Mouse (Mus musculus) kidney, postnatal 10 days (tissue): ENCODE data around the gene Slc26a3.

Experiments used
- DNase-seq: peaks from one replicate; pipeline ENCODE4 v3.0.0; 2021; ENCODE audit warnings: mixed read lengths

Slc26a3 gene

DNA sequence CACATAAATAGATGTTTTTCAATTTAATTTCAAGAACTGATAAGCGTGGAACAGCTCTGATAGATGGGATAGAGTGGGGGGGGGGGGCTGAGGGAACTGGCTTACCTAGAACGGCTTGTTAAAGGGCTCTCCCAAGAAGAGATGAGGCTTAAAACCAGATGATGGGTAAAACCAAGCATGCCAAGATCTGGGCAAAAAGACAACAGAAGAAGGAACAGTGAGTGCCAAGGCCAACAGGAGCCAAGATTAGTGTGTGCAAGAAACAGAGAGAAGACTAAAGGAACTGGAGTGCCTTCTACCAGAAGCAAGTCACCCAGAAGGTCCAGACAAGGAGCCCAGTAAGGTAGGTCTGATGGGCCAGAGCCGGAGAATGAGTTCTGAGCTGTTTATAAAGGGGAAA lies at the start of gene Slc26a3:
Gene Slc26a3 (plus strand): TSS at position 301 of the 400 bp plus-strand sequence.
- no peak for DNase-seq

DNA sequence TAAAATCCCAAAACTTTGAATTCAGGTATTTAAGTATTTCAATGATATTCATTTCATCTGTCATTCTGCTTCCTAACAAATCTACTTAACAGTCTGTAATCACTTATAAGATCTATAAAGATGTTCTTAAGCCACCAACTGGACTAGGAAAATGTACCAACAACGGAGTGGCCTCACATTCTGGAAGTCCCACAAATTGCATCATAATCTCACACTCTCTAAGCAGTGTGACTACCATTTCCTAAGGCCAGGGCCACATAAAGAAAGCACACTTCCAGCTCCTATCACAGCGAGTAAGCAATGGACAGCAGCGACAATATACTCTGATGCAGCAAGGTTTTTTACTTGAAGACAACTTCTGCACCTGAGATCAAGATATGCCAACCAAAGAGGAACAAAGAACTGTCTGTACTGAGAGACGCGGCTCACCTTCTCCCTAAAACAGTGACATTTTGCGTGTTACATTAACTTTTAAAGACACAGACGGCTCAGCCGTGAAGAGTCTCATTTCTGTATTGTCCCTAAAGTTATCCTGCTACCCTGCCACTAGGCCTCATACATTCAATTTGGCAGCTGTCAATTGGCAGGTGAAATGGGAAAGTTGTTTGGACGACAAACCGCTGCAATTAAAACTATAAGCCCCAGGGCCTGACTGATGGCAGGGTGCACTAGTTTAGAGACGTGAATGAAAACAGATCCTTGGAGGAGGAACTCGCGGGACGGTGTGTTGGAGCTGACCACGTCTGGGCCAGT lies 40.3 kb upstream of the Slc26a3 start:
- DNase-seq = no peak

DNA sequence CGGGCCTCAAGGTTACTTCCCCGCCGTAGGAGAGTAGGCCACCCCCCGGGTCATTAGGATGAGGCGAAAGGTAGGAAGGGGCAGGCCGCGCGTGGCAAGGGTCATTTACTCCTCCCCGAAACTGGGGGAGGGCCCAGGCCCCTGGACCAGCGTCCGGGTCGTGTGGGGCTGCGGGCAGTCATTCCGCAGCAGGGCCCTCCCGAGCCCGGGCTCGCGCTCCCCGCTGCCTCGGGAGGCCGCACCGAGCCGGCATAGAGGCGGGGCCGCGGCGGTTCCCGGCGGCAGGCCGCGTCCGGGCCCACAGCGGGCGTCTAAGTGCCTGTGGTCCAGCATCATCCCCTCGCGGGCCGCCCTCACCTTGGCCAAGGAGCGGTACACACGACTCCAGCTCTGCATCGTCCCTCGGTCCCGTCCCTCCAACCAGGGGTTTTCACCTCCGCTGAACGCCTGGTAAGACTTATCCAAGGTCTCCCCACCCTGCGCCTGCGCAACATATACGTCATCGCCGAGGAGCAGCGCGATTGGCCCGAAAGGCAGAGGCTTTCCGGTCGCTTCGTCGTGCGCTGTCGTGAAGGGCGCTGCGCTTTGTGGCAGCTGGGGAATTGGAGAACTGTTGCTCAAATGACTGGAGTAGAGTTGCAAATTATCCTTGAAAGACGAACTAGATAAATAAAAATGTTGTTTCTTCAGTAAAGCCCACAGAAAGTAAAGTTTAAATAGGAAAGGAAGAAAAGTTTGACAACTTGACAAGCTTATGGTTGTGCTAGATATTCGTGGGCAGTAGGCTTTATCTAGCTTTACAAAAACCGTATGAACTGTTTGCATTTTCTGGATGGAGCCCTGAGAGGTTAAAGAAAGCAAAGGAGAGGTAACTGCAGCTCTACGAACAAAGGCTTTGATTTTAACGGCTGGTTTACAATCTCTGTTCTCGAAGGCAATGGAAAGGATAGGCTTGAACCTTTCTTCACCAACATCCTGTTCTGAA lies 39.4 kb upstream of the Slc26a3 start, which contains the start of gene Dld:
Gene Dld (minus strand): TSS at position 510 of the 985 bp plus-strand sequence.
- DNase-seq = peak; percentile 98

DNA sequence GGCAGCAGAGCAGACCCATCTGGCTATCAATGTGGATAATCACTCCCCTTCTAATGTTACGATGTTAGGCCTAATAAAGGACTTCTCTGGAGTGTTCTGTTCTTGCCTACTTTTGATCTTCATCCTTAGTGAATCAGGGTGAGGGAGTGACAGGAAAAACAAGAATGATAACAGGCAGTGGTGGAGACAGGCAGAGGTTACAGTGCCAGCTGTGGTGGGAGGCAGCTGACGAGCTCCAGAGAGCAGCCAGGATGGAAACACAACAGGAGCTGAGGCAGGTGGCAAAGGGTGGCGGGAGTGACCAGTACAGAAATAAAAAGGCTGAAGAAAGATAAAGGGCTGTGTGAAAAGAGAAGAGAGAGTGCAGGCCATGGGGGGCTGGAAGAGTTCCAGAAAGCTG lies 24.2 kb upstream of the Slc26a3 start:
- DNase-seq = no peak

DNA sequence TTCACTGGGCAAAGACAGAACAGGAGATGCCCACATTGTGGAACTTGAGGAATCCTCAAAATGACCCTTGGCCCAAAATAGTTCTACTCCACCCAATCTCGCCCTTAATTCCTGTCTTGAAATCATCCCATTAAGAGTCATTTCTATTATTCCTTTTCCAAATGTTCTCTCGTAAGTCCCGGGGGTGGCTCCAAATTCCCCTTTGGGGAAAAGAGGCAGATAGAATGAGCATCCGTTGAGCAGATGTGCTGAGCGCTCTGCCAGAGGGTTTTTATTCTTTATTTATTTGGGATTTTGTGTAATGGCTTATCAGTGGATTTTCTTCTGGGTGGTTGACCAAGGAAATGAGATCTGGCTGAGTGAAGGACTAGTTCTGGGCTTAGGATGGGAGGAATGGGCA lies 22.9 kb upstream of the Slc26a3 start:
- no peak for DNase-seq

DNA sequence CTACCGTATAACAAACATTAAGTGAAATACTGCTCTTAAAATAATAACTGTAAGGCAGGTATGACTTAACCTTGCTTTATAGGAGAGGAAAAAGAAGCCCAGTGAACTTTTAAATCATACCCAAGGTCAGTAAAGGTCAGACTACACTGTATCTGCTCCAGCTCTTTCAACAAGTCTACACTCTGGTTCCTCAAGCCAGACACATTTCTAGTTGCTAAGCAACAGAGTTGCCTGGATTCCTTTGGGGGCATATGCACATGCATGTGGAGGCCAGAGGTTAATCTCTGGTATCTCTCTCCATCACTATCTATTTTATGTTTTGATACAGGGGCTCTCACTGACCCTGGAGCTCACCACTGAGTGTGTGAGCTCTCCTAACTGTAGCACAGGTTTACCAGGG lies 21.6 kb upstream of the Slc26a3 start:
- DNase-seq = no peak

DNA sequence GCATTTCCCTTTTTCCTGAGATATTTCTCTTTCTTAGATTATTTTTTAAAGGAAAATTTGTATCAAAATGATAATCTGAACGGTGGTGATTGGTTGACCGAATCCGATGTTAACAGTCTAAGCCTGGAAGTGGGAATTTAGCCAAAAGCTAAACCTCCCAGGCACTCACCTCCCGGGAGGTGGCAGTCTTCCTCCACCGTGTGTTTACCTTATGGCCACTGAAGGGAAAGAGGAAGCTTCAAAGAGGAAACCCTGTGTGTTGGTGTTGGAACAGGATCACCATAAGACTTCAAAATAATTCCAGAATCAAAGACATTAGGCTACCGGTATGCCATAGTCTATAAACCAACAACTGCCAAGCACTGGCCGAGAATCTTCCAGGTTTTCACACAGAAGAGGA lies 21.0 kb upstream of the Slc26a3 start:
- no peak for DNase-seq

DNA sequence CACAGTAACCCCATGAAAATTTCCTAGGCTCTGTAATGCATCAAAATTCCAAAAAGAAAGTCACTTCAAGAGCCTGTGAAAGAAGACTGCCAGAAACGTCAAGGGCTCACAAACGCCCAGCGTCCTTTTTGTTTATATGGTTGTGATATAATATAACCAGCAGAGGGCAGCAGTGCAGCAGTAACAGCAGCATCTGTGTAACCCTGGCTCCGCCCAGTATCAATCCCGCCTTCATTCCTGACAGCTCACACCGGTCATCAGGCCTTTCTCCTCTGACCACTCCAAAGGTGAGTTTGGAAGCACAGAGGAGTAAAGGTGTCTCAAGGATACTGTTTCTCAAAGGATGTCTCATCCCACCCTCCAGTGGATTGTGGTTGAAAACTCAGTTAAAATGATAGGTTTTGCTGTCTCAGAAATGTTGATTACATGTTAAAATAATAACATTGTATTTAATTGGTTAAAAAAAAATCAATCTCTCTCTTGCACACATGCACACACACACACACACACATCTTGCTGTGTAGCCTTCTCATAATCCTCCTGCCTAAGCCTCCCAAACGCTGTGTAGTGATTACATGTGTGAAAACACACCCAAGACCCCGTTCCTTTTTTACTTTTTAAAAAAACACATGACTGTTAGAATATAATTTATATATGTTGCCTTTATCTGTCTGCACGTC lies 15.9 kb upstream of the Slc26a3 start:
- DNase-seq = peak; percentile 78

DNA sequence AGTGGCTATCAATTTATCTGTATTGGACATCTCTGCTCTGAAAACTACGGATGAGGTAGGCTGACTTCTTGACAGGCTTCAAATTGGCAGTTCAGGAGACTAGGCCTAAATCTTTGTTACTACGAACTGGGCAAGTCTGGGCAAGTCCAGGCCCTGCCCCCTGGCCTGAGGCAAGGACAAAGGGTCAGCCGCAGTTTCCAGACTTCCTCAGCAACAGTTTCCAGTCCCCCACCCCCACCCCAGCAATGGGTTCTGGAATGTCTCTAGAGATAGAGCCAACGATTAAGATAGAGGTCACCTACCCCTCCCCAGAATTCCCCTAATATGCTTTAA lies 15.4 kb upstream of the Slc26a3 start:
- DNase-seq = no peak

DNA sequence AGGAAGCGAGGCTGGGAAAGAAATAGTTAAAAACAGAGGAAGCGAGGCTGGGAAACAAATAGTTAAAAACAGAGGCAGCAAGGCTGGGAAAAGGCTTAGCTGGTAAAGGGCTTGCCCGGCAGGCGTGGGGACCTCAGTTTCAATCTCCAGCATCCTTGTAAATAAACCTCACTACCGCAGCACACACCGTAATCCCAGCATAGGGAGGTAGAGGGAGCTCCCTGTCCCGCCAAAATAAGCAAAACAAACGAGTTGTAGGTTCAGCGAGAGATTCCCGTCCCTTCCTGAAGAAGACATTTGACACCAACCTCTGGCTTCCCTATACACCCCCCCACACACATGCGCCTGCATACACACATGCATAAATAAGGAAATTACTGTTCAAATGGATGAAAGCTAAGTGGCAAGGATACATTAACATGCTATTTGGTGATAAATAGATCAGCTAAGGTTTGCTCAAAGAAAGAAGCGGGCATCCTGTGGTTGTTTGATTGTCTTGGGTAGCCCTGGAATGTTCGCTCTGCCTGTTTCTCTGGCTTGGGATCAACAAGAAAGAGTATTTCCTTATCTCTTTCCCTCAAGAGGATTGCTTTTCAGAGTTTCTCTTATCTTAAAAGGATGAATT lies 14.2 kb upstream of the Slc26a3 start:
- DNase-seq = peak; percentile 20

DNA sequence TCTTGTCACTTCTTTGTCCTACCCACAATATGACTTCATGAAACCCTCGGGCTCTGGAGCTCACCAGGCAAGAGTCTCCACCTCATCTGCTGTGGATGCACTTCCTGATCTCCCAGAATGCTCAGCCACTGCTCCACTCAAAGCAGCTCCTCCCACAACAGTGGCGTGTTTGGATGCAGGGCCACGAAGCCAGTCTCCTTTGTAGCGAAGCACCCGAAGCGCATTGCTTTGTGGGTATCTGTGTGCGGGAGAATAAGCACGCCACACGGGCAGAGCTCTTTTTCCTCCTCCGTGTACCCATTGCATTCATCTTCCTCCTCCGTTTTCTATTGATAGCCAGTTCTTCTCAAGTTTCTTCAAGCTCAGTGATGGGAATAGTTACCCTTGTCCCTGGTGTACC lies 13.4 kb upstream of the Slc26a3 start:
- no peak for DNase-seq

DNA sequence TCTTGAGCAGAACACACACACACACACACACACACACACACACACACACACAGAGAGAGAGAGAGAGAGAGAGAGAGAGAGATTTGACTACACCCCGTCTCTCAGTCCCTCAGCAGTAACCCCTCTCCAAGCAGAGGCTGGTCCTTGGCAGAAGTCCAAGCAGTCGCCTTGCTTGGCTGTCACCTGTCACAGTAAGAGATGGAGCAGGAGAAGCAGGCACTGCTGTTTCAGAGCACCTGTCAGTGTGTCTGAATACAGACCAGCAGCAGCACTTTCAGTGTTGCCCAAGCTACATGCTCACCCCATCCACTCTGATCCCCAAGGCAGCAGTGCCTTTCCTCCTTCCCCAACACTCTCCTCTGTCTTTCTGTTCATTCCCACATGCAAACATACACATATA lies 9.8 kb upstream of the Slc26a3 start:
- peak; percentile 45 for DNase-seq

DNA sequence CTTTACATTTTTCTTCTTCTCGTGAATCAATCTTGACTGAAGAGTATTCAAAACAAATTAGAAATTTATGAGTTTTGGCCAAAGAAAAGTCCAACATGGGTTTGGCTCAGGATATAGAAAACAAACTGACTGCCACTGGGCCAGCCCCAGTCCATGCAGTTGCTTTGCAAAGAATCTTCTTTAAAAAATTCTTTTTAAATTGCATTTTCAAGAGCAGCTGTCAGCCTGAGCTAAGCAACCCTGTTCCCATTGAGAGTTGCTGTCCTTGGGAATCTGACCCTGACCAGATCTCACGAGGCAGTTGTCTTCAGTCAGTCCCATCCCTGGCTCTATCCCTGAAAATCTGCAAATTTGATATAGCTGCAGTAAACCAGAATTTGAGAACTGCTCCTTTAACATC lies 8.2 kb upstream of the Slc26a3 start:
- DNase-seq = peak; percentile 29

DNA sequence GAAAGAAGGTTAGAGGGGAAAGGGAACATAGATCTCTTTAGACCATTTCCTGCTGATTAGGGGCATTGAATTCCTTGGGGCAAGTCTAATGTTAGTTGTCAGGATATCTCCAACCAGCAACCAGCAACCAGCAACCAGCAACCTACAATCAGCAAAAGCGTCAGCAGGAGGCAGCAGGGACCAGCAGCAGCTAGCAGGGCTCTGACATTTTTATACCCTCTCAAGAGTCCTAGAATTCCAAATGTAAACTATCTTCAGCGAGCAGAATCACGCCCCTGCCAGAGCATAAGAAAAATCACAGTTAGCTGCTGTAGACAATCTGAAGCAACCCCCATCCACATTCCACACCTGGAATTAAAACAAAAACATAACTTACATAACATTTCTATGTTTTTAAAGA lies 3.4 kb upstream of the Slc26a3 start:
- DNase-seq = no peak

DNA sequence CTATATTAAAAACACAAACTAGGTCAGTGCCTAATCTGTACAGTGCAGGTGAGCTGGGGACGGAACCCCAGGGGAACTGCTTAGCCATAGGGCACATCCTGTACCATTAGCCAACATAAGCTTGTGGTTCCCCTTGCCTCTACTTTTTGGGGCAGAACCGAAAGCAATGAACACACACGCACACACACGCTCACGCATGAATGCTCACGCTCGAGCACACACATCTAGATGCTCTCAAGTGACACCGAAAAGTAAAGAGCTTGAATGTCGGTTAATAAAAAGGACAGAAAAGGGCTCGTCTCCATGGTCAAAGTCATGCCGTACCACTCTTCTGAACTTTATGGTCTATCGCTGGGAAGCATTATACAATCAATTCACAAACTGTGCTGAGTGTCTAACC lies 1.0 kb downstream of the Slc26a3 start:
- no peak for DNase-seq

DNA sequence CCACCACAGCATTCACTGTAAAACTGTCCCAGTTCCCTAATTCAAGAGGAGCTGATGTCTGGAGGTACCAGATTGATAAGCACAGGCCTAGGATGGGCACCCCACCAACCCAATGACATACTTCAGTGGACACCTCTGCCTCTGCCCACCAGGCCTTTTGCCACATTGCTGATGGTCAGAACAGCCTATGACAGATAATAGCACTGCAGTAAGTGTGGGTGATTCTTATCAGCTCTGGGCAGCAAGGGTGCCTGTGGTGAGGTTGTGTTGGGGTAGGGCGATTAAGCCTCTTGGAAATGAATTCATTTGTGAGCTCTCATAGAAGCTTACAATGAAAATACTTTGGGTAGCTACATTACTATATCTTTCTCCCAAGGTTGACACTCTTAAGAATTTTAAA lies 5.2 kb downstream of the Slc26a3 start:
- no peak for DNase-seq

DNA sequence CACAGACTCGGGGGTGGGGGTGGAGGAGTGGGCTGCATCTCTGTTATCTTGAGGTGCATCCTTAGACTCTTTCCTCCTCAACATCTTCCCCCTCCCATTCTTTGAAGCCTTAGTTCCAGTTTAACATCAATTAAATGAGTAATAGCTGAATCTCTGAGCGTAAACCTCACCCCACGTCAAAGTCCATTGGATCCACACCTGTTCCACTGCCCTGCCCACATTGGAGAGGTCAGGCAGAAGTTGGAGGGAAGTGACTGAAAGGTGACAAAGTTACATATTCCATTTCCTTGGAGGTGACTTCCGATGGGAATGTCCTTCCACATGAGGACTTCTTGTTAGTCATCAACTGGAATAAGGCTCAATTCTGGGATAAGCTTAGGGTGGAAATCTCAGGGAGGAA lies 7.0 kb downstream of the Slc26a3 start:
- no peak for DNase-seq

DNA sequence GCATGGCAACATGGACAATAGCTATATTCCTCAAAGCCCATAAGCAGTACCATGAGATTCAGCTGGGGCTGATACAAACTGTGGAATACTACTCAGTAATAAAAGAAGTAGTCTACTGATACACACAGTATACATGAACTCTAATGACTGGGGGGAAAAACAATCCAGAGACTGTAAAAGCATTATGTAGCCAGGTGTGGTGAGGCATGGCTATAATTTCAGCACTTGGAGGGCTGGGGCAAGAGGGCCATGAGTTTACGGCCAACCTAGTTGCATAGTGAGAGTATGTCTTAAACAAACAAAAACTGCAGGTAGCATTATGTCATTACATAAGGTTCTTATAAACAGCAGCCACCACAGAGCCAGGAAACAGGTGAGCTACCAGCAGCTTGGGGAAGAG lies 10.2 kb downstream of the Slc26a3 start:
- no peak for DNase-seq

DNA sequence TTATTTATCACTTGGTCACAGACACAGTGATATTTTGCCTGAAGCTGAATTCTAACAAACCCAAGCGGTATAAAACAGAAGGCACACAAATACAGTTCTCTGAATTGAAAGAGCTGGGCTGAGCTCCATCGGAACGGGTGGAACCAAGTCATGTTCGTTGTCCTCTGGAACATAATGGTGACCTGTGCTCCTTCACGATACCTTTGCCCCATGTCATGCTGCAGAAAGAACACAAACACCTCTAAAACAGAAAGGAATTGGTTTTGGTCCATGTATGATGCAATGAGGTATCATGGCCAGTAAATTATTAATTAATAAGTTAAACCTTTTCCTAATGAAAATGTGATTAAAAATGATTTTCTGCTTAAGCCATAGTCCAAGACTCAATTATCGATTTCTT lies 11.3 kb downstream of the Slc26a3 start:
- no peak for DNase-seq

DNA sequence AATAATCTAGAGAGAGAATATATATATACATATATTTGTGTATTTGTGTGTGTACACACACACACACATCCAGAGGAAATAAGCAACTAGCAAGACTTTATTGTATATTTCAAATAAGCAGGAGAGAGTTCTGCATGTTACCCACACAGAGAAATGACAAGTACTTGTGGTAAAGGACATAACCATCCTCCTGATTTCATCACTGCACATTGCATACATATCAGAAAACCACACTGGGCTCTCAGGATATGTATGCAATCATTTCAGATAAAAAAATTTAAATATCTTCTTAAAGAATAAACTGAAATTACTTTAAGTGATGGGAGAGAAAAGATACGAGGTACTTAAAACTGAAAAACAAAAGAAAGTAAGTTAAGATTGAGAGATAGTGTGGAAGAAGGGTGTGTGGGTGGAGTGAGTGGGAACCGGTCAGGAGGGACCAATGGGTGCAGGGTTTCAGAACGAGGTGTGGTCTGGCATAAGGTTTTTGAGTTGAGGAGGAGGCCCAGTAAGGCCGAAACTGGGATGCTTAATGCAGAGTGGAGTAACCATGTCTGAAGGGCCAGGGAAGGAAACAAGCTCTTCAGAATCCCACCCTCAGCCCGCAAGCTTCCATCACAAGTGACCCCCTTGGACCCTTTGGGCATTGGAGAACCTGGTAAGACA lies 14.0 kb downstream of the Slc26a3 start:
- no peak for DNase-seq

DNA sequence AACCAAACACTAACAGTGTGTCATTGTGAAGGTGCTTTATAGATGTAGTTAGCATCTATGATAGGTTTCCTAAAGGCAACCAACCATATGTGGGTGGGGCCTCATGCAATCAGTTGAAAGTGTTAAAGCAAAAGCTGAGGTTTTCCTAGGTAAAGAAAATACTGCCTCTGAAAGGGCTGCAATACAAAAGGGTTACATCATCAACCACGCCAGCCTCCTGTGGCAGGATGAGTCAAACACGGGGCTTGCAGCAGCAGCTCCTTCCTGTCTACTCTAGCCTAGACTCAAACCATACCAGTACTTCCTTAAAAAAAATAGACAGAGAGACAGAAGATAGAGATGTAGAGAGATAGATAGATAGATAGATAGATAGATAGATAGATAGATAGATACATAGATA lies 25.3 kb downstream of the Slc26a3 start:
- DNase-seq = no peak

DNA sequence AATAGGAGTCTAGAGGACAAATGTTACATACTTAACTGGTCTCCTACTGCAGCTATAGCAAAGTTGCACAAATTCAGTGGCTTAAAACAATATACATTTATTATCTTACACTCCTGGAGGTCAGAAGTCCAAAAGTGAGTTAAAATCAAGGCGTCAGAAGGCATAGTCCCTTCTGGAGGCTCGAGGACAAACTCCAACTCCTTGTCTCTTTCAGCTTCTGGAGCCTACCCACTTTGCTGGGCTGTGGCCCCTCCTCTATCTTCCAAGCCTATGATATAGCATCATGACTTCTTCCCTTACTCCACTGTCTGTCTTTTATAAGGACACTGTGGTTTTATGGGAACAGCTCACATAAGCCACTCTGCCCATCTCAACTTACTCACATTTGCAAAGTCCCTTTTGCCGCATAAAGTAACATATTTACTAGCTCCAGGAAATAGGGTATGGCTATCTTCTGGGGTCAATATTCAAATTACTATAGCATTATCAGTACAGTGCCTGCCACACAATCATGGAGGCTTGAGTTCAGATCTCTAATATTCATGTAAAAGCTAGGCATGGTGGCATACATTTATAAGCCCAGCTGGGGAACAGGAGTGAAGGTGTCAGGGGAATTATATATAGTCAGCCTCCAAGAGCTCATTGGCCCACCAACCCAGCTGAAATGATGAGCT lies 31.4 kb downstream of the Slc26a3 start:
- DNase-seq = no peak
